Mouse (Mus musculus): Measurements from ENCODE around the gene Ephb2.

Ephb2 gene

GRCm38 (mm10) chr4:136651357-136651811 lies 184.4 kb downstream of the Ephb2 start:
- no peak for DNase-seq (ENCODE audit: low spot score)

- no peak for DNase-seq (ENCODE audit: low spot score)
These were observed 185.5 kb downstream of the Ephb2 start for GRCm38 (mm10) chr4:136650261-136650660.

DNA sequence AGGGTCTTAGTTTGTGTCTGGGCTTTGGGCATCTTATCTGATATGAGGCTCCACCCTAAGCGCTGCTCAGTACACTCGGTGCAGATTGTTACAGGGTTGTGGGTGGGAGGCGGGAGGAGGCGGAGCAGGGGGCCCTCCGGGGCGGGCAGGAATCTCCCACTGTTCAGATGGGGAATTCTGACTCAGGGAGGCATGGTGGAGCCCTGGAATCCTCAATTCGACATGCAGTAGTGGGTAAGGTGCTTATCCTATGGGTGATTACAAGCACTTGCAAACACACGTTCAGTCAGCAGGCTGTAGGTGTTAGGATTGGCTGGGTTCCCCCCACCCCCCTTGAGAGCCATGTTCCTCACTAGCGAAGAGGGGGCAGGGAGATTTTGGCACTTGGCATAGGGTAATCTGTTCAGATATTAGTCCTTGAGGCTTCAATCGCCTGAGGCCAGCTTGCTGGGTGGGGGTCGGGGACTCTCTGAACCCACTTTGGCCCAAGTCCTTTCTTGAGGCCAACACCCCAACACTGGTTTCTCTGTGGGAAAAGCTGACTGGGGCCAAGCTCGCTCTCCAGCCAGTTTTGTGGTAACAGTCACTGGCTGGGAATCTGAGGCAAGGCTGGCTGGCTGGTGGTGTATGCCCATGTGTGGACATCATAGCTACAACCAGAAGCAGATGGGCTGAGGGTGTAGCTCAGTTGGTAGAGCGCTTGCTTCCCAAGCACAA lies 186.2 kb downstream of the Ephb2 start:
- DNase-seq (ENCODE audit: low spot score): no peak

DNA sequence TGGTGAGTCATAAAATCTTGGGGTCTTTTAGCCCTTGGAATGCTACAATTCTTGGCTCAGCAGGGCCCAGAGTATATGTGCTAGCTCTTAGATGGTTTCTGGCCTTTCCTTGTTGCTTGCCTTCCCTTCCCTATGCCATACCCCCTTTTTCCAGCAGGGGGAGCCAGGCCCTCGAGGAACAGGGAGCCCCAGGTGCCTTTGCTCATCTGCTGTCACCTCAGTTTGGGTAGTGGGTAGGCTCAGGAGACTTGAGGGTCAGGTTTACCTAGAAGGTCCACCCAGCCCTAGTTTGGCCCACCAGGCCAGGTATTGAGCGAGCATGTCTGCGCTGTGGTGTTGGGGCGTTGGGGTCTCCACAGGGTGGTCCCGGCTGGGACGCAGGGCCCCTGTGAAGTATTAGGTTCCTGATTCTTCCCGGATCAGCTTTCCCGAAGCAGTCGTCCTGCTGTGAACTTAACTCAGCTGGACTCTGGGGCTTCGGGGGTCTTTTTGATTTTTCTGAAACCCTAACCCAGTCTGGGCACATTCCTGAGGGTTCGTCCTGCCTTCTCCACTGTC lies 186.8 kb downstream of the Ephb2 start:
- DNase-seq (ENCODE audit: low spot score): peak; percentile 88

GRCm38 (mm10) chr4:136638890-136639289 lies 196.9 kb downstream of the Ephb2 start:
- DNase-seq (ENCODE audit: low spot score): no peak

DNA sequence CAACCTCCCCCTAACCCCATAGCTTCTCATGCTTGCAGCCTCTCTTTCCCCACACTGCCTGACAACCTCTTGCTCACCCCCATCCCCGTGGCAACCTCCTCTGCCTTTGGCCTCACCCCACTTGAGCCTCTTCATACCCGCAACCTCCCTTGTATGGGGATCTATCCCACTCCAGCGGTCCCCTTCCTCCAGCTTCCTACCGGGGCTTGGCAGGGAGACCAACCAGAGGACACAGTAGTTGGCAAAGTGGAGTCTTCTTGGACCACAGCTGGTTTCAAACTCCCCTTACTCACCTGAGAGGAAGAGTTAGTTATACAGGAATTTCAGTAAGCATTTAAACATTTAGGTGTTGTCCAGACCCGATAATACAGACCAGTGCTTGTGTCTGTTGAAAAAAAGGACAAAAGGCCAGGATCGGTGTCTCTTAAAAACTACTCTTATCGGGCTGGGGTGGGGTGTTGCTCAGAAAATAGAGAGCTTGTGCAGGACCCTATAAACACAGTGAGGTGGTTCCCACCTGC lies 197.5 kb downstream of the Ephb2 start:
- DNase-seq (ENCODE audit: low spot score): no peak

DNA sequence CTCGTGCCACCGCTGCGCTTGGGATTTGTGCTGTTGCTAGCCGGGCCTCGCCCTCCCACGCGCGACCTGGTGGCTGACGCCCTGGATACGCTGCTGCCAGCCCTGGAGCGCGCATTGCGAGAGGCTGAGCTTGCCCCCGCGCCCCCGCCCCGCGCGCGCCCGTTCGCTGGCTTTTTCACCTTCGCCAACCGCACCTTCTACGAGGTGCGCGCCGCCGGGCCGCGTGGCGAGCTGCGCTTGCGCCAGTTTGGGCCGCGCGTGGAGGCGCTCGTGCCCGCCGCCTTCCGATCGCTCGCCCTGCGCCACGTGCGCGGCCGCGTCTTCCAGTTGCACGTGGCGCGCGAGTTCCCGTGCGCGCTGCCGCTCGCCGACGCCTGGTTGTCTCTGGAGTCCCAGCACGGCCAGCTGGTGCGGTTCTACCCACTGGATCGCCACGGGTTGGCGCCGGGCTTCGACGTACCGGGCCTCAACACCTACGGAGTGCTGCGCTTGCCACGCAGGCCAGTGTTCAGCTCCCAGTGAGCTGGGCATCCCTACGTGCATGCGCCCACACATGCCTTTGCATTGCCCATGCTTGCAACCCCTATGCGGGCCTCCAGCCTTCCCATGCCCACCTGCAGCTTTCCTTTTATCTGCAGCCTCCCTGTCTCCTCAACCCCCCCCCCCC lies 198.1 kb downstream of the Ephb2 start:
- DNase-seq (ENCODE audit: low spot score): peak; percentile 24

- DNase-seq (ENCODE audit: low spot score): no peak
These were observed 198.7 kb downstream of the Ephb2 start for GRCm38 (mm10) chr4:136636983-136637562.

DNA sequence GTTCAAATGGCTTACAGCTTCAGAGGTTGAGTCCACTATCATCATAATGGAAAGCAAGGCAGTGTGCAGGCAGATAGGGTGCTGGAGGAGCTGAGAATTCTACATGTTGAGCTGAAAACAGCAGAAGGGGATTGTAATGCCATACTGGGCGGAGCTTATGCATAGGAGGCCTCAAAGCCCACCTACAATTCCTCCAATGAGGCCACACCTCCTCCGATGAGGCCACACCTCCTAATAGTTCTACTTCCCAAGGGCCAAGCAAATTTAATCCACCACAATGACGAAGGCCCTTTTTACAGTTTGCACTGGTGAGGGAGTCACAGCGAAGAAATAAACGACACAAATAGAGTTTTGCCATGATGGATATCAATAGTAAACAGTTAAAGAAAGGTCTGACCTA lies 199.3 kb downstream of the Ephb2 start:
- no peak for DNase-seq (ENCODE audit: low spot score)

GRCm38 (mm10) chr4:136635995-136636394 lies 199.8 kb downstream of the Ephb2 start:
- no peak for DNase-seq (ENCODE audit: low spot score)

DNA sequence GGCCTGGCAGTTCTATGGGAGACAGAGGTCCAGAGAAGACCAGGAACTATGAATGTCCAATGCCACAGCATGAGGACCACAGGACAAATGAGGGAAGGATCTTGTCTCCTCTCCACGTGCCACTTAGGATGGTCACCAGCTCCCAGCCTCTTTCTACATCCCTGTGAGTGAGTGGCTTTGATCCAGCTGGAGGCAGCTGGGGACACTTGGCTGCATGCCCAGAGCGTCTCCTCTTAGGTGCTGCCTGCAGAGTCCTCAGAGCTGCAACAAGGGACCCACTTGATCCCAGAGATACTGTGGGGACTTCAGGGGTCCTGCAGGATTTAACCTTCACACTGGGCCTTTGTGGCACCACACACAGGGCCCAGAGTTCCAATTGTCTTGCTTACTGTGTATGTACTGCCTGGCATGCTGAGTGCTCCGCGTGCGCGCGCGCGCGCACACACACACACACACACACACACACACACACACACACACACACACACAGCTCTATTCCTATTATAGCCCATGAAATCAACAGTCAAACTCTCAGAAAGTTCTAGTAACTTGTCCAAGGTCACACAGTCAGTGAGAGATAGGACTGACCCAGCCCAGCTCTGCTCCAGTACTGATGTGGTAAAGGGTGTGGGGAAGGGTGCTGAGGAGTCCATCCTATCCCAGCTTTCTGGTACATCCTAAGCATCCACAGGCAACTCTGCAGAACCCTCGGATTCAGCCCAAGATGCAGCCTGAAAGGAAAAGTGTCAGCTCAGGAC lies 204.4 kb downstream of the Ephb2 start:
- no peak for DNase-seq (ENCODE audit: low spot score)

DNA sequence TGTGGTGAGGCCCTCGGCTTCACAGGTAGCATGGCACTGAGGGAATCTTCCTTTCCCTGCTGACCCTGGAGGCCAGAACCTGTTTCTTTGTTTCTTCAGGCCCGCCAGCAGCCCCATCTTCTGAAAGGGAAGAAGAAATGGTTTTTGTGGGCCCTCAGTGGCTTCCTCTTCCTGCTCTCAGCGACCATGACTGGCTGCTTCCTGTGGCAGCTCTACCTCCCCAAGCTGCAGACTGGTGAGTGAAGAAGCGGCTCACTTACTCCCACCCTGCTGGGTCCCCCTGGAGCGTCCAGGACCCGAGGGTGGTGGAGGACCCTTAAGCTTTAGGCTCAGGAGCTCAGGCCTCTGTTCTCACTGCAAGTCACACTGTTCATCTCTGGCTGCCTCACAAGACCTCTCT lies 209.2 kb downstream of the Ephb2 start:
- DNase-seq (ENCODE audit: low spot score): no peak

GRCm38 (mm10) chr4:136622388-136622787 lies 213.4 kb downstream of the Ephb2 start, which contains the start of gene Lactbl1:
TSS of gene Lactbl1 (plus strand) at chr4:136622621.
- no peak for DNase-seq (ENCODE audit: low spot score)

- DNase-seq (ENCODE audit: low spot score): no peak
These were observed 213.8 kb downstream of the Ephb2 start for GRCm38 (mm10) chr4:136621956-136622355.

- DNase-seq (ENCODE audit: low spot score): peak; percentile 38
These were observed 214.5 kb downstream of the Ephb2 start for GRCm38 (mm10) chr4:136621336-136621735.

DNA sequence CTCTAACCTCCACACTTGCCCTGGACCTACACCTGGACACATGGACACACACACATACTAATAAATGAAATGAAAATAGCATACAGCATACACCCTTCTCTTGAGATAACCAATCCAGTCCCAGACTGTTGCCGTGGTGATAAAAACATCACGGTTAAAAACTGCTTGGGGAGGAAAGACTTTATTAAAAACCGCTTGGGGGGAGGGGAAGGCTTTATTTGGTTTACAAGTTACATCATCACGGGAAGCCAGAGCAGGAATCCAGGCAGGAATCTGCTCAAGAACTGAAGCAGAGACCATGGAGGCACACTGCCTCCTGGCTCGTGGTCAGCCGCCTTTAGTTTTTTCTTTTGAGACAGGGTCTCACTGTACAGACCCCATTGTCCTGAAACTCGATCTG lies 222.1 kb downstream of the Ephb2 start:
- no peak for DNase-seq (ENCODE audit: low spot score)

- peak; percentile 26 for DNase-seq (ENCODE audit: low spot score)
These were observed 225.4 kb downstream of the Ephb2 start, which contains the start of gene Tex46 for GRCm38 (mm10) chr4:136610387-136610856. TSS of gene Tex46 (plus strand) at chr4:136610437.

GRCm38 (mm10) chr4:136605756-136606485 lies 229.9 kb downstream of the Ephb2 start:
- DNase-seq (ENCODE audit: low spot score): no peak

DNA sequence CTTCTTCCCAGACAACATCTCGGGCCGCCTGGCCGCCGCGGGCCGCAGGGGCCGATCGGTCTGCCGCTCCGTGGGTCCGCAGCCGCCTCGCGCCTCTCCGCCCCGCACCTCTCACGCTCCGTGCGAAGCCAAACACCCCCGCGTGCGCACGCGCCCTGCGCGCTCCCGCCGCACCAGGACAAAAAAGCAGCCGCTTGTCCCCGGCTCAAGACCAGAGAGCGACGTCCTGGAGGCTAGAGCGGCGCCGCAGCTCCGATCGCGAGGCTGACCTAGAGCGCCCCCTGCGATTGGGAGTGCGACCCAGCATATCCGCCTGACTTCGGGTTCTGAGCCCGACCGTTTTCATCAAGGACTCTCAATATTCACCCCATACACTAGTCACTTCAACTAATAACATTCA lies 233.2 kb downstream of the Ephb2 start, which contains the start of gene Kdm1a:
Kdm1a (minus strand) TSS at position 156 of the 400 bp plus-strand sequence.
- peak; percentile 96 for DNase-seq (ENCODE audit: low spot score)

GRCm38 (mm10) chr4:136602018-136602554 lies 233.7 kb downstream of the Ephb2 start:
- peak; percentile 33 for DNase-seq (ENCODE audit: low spot score)

Measured in urinary bladder, postnatal 14 days (tissue).